Mouse (Mus musculus) spleen, adult 2 months (tissue): ENCODE results near the gene 4933402J07Rik. TPM values are rescaled to one million over a fixed set of nuclear protein-coding genes. Genes with fewer than 3 reads are reported as not detected.
A peak's percentile ranks its signal among the peaks of the same experiment; 100 is the strongest.

ENCODE experiments used
- DNase-seq, 2 experiments: peaks; one replicate each; pipeline versions ENCODE4 v3.0.0 to v3.0.0-alpha.2; 2012 to 2021; ENCODE audit warnings: low spot score in 2 of 2, low read depth in 1 of 2
- H3K27ac ChIP-seq: fragments of 200-500 bp; 2 replicates; pipeline ENCODE4 v1.5.1; 2012; ENCODE audit warnings: low read length, inconsistent platforms; ENCODE audit not compliant: insufficient read depth
- H3K27me3 ChIP-seq: fragments of 200-500 bp; 2 replicates; pipeline ENCODE4 v1.6.1; 2012; ENCODE audit warnings: mild to moderate bottlenecking, moderate library complexity, low read length, inconsistent platforms; ENCODE audit not compliant: control insufficient read depth, insufficient read depth
- H3K36me3 ChIP-seq: fragments of 200-500 bp; 2 replicates; pipeline ENCODE4 v1.6.1; 2012; ENCODE audit warnings: mild to moderate bottlenecking, low read length, inconsistent platforms; ENCODE audit not compliant: control insufficient read depth, insufficient read depth
- H3K4me1 ChIP-seq: fragments of 200-500 bp; 2 replicates; pipeline ENCODE4 v1.6.1; 2011; ENCODE audit warnings: inconsistent platforms; ENCODE audit not compliant: control insufficient read depth, insufficient read depth, insufficient read length
- H3K4me3 ChIP-seq: fragments of 200-500 bp; 2 replicates; pipeline ENCODE4 v1.5.1; 2011; ENCODE audit warnings: mild to moderate bottlenecking, inconsistent platforms; ENCODE audit not compliant: insufficient read depth, insufficient read length; ENCODE audit errors: extremely low read depth
- CTCF ChIP-seq: fragments of 200-500 bp; IDR thresholded peaks from 2 replicates; pipeline ENCODE4 v1.5.1; 2011; ENCODE audit warnings: mild to moderate bottlenecking, inconsistent platforms; ENCODE audit not compliant: insufficient read depth, insufficient read length, insufficient replicate concordance; ENCODE audit errors: extremely low read depth
- POLR2A ChIP-seq: fragments of 200-500 bp; IDR thresholded peaks from 2 replicates; pipeline ENCODE4 v1.6.1; 2011; ENCODE audit warnings: low read depth, low read length, inconsistent platforms
- WGBS: fragments of 180-500 bp; shearing (Covaris S2); methylation state at CpG from one replicate; pipeline ENCODE4 v1.1.7; 2018; 5-methylcytosine and 5-hydroxymethylcytosine counted together
- polyA plus RNA-seq: library from polyadenylated mRNA; depleted of rRNA; stranded (reverse); fragments of >200 nt; gene quantifications from 2 replicates; pipeline ENCODE4 v1.2.3, GENCODE M21; 2012

Gene 4933402J07Rik
- polyA plus RNA-seq, 1 experiment = not detected

- H3K27ac ChIP-seq = no peak overlapping the region
- no peak overlapping the region for H3K4me3 ChIP-seq
- WGBS = 16% methylated on average over 7 of the region's 7 CpGs
- TF ChIP-seq POLR2A = no peak
- TF ChIP-seq CTCF = no peak
- H3K4me1 ChIP-seq = no peaks in the 10 kb centered on the region
- DNase-seq = no peak
- H3K27me3 ChIP-seq = no peaks in the 10 kb centered on the region
- no peaks in the 10 kb centered on the region for H3K36me3 ChIP-seq
These were observed 7.2 kb downstream of the 4933402J07Rik start for GRCm38 (mm10) chr8:87570880-87571279.

- no peaks in the 10 kb centered on the region for H3K27me3 ChIP-seq
- 0% methylated on average over 2 of the region's 2 CpGs for WGBS
- DNase-seq = peak in 1 of 2 experiments; percentile 34
- H3K27ac ChIP-seq = no peak overlapping the region
- H3K36me3 ChIP-seq = no peaks in the 10 kb centered on the region
- no peak overlapping the region for H3K4me3 ChIP-seq
- TF ChIP-seq CTCF (peak; percentile 69; the same call in 1 of the 2 replicates), POLR2A (no peak)
- H3K4me1 ChIP-seq = no peaks in the 10 kb centered on the region
These were observed 30.6 kb downstream of the 4933402J07Rik start for GRCm38 (mm10) chr8:87594272-87594671.

GRCm38 (mm10) chr8:87602731-87603130, 39.1 kb downstream of the 4933402J07Rik start:
- WGBS = 89% methylated on average over 2 of the region's 2 CpGs
- DNase-seq = no peak
- H3K4me3 ChIP-seq = no peak overlapping the region

GRCm38 (mm10) chr8:87609110-87609509, 45.5 kb downstream of the 4933402J07Rik start:
- DNase-seq = no peak
- no peak overlapping the region for H3K27ac ChIP-seq
- no peaks in the 10 kb centered on the region for H3K4me1 ChIP-seq
- H3K36me3 ChIP-seq = no peaks in the 10 kb centered on the region
- TF ChIP-seq POLR2A (no peak), CTCF (no peak)
- 93% methylated on average over 7 of the region's 7 CpGs for WGBS
- no peaks in the 10 kb centered on the region for H3K27me3 ChIP-seq
- H3K4me3 ChIP-seq = no peak overlapping the region

More at GRCm38 (mm10) chr8:87602731-87603130, 39.1 kb downstream of the 4933402J07Rik start:
- Histone ChIP-seq H3K27me3 (no peaks in the 10 kb centered on the region), H3K36me3 (no peaks in the 10 kb centered on the region), H3K4me1 (no peaks in the 10 kb centered on the region), H3K27ac (no peak overlapping the region)
- TF ChIP-seq POLR2A (no peak), CTCF (no peak)

GRCm38 (mm10) chr8:87609651-87610192, 46.1 kb downstream of the 4933402J07Rik start:
- WGBS = 76% methylated on average over 4 of the region's 4 CpGs
- no peak for DNase-seq
- no peak overlapping the region for H3K27ac ChIP-seq
- H3K36me3 ChIP-seq = no peaks in the 10 kb centered on the region
- H3K27me3 ChIP-seq = no peaks in the 10 kb centered on the region
- no peak for TF ChIP-seq CTCF
- no peak for TF ChIP-seq POLR2A
- H3K4me1 ChIP-seq = no peaks in the 10 kb centered on the region
- no peak overlapping the region for H3K4me3 ChIP-seq

GRCm38 (mm10) chr8:87613701-87614100, 50.0 kb downstream of the 4933402J07Rik start:
- Histone ChIP-seq H3K27ac (no peak overlapping the region), H3K27me3 (no peaks in the 10 kb centered on the region), H3K4me1 (no peaks in the 10 kb centered on the region), H3K4me3 (no peak overlapping the region), H3K36me3 (no peaks in the 10 kb centered on the region)
- DNase-seq = no peak
- TF ChIP-seq POLR2A (no peak), CTCF (no peak)
- 73% methylated on average over 1 of the region's 1 CpGs for WGBS

- no peaks in the 10 kb centered on the region for H3K36me3 ChIP-seq
- no peak overlapping the region for H3K27ac ChIP-seq
- no peaks in the 10 kb centered on the region for H3K4me1 ChIP-seq
- no peak overlapping the region for H3K4me3 ChIP-seq
- DNase-seq = no peak
- TF ChIP-seq CTCF (no peak), POLR2A (no peak)
- H3K27me3 ChIP-seq = no peaks in the 10 kb centered on the region
- 55% methylated on average over 7 of the region's 7 CpGs for WGBS
These were observed 55.5 kb downstream of the 4933402J07Rik start for GRCm38 (mm10) chr8:87619118-87619517.

- Histone ChIP-seq H3K27ac (no peak overlapping the region), H3K4me3 (no peak overlapping the region), H3K27me3 (no peaks in the 10 kb centered on the region), H3K36me3 (no peaks in the 10 kb centered on the region), H3K4me1 (no peaks in the 10 kb centered on the region)
- TF ChIP-seq POLR2A (no peak), CTCF (no peak)
- WGBS = 78% methylated on average over 2 of the region's 2 CpGs
- DNase-seq = no peak
These were observed 55.9 kb downstream of the 4933402J07Rik start for GRCm38 (mm10) chr8:87619529-87619928.
